Mouse (Mus musculus) neural tube, embryonic 12.5 days (tissue): Measurements from ENCODE around the gene 1190005I06Rik. TPM values are rescaled to one million over a fixed set of nuclear protein-coding genes. Genes with fewer than 3 reads are reported as not detected.

ENCODE experiments used
- polyA plus RNA-seq: library from polyadenylated mRNA; unstranded; fragments of >200 nt; fragmentation: Nextera tagmentation; extraction: Ambion mirVana; gene quantifications from 2 replicates; pipeline ENCODE4 v1.2.1, GENCODE M21; 2016

1190005I06Rik gene
- polyA plus RNA-seq, 1 experiment from 2014 or later = 6.3 TPM

Other genes with a start within 250 kb of the 1190005I06Rik start
- gene Gins2, start 58.3 kb downstream of the 1190005I06Rik start, polyA plus RNA-seq = 53.4 and 54.7 TPM in 2 replicates
- 2.4 and 6.3 TPM in 2 replicates for gene Gm27021, start 20.4 kb upstream of the 1190005I06Rik start, polyA plus RNA-seq
- gene Cox4i1, start 20.6 kb upstream of the 1190005I06Rik start, polyA plus RNA-seq = 950 and 1,041 TPM in 2 replicates
- 204 and 214 TPM in 2 replicates for gene Emc8, start 20.9 kb upstream of the 1190005I06Rik start, polyA plus RNA-seq
- gene Irf8, start 88.7 kb upstream of the 1190005I06Rik start, polyA plus RNA-seq = 5.5 and 6.0 TPM in 2 replicates